Mouse (Mus musculus) CH12.LX (cell line): ENCODE data around the gene Ddx46.

ENCODE experiments used
- CTCF ChIP-seq, 2 experiments: IDR thresholded peaks in 1 of 2; conservative IDR thresholded peaks in 1 of 2; 2 replicates each; pipeline ENCODE4 v1.5.1; 2011 to 2012; ENCODE audit warnings: low read depth in 2 of 2, low read length in 2 of 2, improper control_type of control experiment in 1 of 2, inconsistent platforms in 1 of 2, mild to moderate bottlenecking in 1 of 2, moderate library complexity in 1 of 2
- GABPA ChIP-seq: IDR thresholded peaks from 2 replicates; pipeline ENCODE4 v1.6.1; 2012; ENCODE audit warnings: low read depth, low read length, improper control_type of control experiment, inconsistent platforms; ENCODE audit not compliant: insufficient replicate concordance
- POLR2A ChIP-seq: IDR thresholded peaks from 2 replicates; pipeline ENCODE4 v1.6.1; 2011; ENCODE audit warnings: low read depth, mild to moderate bottlenecking, improper control_type of control experiment, low read length

DNA sequence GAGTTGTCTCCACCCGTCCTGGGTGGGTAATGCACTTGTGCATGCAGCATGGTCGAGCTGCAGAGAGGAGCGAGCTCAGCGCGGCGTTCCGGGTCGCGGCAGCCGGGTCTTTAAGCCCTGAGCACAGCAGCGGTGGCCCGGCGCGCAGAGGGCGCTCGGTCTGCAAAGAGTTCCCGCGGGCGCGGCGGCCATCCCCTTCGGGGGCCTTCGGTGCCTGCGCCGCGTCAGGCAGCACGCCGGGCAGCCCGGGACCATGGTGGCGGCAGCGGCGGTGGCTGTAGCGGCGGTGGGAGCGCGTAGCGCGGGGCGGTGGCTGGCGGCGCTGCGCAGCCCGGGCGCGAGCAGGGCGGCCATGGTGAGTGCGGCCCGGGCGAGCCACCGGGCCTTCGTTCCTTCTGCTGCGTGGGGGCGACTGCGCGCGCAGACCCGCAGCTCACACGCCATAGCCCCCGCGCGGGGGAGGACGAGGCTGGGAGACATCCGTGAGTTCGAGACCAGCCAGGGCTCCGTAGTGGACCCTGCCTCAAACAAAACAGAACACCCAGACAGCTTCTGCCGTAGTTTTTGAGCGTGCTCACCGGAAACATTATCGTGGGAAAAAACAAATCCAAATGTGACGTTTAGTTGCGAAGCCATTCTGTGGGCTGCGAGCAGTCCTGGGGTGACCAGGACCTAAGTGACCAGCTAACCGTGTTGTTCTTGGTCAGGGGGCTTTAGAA lies 92.5 kb downstream of the Ddx46 start, which contains the start of gene Pcbd2:
- peak in 1 of 2 experiments; percentile 15; a peak in 2 of 4 replicates for TF ChIP-seq CTCF (conservative IDR thresholded peaks at IDR 0.05 in 1 of 2, IDR thresholded peaks at IDR 0.05 in 1 of 2; ENCODE audit: low read depth in 2 of 2, low read length in 2 of 2)
- TF ChIP-seq POLR2A, result peak; percentile 62
- TF ChIP-seq GABPA, result no peak
